Mouse (Mus musculus) kidney, postnatal 36 days (tissue): Measurements from ENCODE around the gene Fam57b.
A peak's percentile ranks its signal among the peaks of the same experiment; 100 is the strongest.

ENCODE experiments used
- DNase-seq, 2 experiments: peaks; one replicate each; pipeline ENCODE4 v3.0.0; 2021 to 2022; ENCODE audit warnings: mixed read lengths in 2 of 2

Gene Fam57b

GRCm38 (mm10) chr7:126797411-126798126, at the start of gene Fam57b:
Gene Fam57b (plus strand): TSS chr7:126797668.
- peak in 1 of 2 experiments; percentile 41 for DNase-seq

- DNase-seq, result no peak
Measured at GRCm38 (mm10) chr7:126748824-126749223, 48.6 kb upstream of the Fam57b start.

GRCm38 (mm10) chr7:126749582-126750343, 47.7 kb upstream of the Fam57b start:
- no peak for DNase-seq

- DNase-seq, result peak; percentile 87 to 90
Measured at GRCm38 (mm10) chr7:126754866-126755265, 42.6 kb upstream of the Fam57b start.

- no peak for DNase-seq
Measured at GRCm38 (mm10) chr7:126758539-126758938, 38.9 kb upstream of the Fam57b start.

- DNase-seq, result peak; percentile 93
Measured at GRCm38 (mm10) chr7:126759050-126759671, 38.3 kb upstream of the Fam57b start, which contains the start of gene Mapk3. Gene Mapk3 (plus strand): TSS chr7:126759601.

GRCm38 (mm10) chr7:126759672-126760390, 37.6 kb upstream of the Fam57b start:
- DNase-seq, result no peak

GRCm38 (mm10) chr7:126760391-126760802, 37.1 kb upstream of the Fam57b start:
- peak; percentile 75 to 79 for DNase-seq

- no peak for DNase-seq
Measured at GRCm38 (mm10) chr7:126760956-126761355, 36.5 kb upstream of the Fam57b start.

- no peak for DNase-seq
Measured at GRCm38 (mm10) chr7:126761529-126762067, 35.9 kb upstream of the Fam57b start.

GRCm38 (mm10) chr7:126762471-126763008, 34.9 kb upstream of the Fam57b start:
- DNase-seq, result no peak

GRCm38 (mm10) chr7:126765540-126765939, 31.9 kb upstream of the Fam57b start:
- no peak for DNase-seq

GRCm38 (mm10) chr7:126766201-126766600, 31.3 kb upstream of the Fam57b start, which contains the start of gene Gdpd3:
Gene Gdpd3 (plus strand): TSS chr7:126766334.
- peak; percentile 68 to 80 for DNase-seq

- DNase-seq, result peak in 1 of 2 experiments; percentile 52
Measured at GRCm38 (mm10) chr7:126767001-126767400, 30.5 kb upstream of the Fam57b start.

GRCm38 (mm10) chr7:126770784-126771183, 26.7 kb upstream of the Fam57b start:
- DNase-seq, result no peak

- no peak for DNase-seq
Measured at GRCm38 (mm10) chr7:126773351-126773750, 24.1 kb upstream of the Fam57b start.

GRCm38 (mm10) chr7:126774463-126774862, 23.0 kb upstream of the Fam57b start:
- DNase-seq, result no peak

GRCm38 (mm10) chr7:126775185-126775977, 22.1 kb upstream of the Fam57b start:
- DNase-seq, result peak in 1 of 2 experiments; percentile 48

- DNase-seq, result no peak
Measured at GRCm38 (mm10) chr7:126775978-126776234, 21.6 kb upstream of the Fam57b start.

GRCm38 (mm10) chr7:126776598-126777057, 20.8 kb upstream of the Fam57b start, which contains the start of gene Ypel3:
Gene Ypel3 (plus strand): TSS chr7:126776955.
- peak; percentile 98 to 99 for DNase-seq

- peak; percentile 36 to 49 for DNase-seq
Measured at GRCm38 (mm10) chr7:126777476-126777875, 20.0 kb upstream of the Fam57b start.
